Mouse (Mus musculus): ENCODE measurements at regions not wholly inside any gene's neighbourhood (a gene's known extent, or its start where the extent isn't known, plus 50 kb on each side); places are given as distances from the start of the nearest gene placed in this dataset.

DNA sequence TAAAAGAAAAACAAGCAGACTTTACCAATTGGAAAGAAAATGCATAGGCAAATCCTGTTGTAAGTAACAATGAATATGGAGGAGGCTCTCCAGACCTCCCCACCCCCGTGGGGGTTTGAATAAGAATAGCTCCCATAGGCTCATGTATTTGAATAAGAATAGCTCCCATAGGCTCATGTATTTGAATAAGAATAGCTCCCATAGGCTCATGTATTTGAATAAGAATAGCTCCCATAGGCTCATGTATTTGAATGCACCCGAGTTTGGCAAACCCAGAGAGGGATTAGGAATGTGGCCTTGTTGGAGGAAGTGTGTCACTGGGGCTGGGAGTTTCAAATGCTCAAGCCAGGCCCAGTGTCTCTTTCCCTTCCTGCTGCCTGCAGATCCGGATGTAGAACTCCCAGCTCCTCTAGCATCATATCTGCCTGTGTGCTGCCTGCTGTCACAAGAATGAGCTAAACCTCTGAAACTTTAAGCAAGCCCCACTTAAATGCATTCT lies 158.7 kb downstream of the CK137956 start:
- Histone ChIP-seq H3K9me3 (replicated peaks; ENCODE audit: low read length) (peaks cover 51% of the 10 kb centered on the region), H3K36me3 (replicated peaks in 1 of 2; ENCODE audit: control insufficient read depth in 1 of 2, insufficient read depth in 1 of 2, low read length in 1 of 2) (no peaks in the 10 kb centered on the region), H3K9ac (ENCODE audit: insufficient read depth, low read depth) (no peak overlapping the region), H3K27ac (ENCODE audit: insufficient read depth, low read depth) (no peak overlapping the region), H3K27me3 (replicated peaks) (no peaks in the 10 kb centered on the region), H3K4me2 (ENCODE audit: insufficient read depth, low read depth, poor library complexity, severe bottlenecking) (no peak overlapping the region), H3K4me1 (ENCODE audit: control insufficient read depth in 1 of 2, insufficient read depth in 2 of 2) (no peaks in the 10 kb centered on the region), H3K79me2 (replicated peaks; ENCODE audit: control insufficient read depth, extremely low read depth, insufficient read depth, poor library complexity, severe bottlenecking) (no peaks in the 10 kb centered on the region), H3K4me3 (replicated peaks in 1 of 3; ENCODE audit: low read depth in 2 of 3, low read length in 2 of 3, poor library complexity in 1 of 3) (no peak overlapping the region)
- no peak for TF ChIP-seq NRF1 (IDR thresholded peaks at IDR 0.05; ENCODE audit: low read depth, low read length)
- no peak for TF ChIP-seq TCF12 (IDR thresholded peaks at IDR 0.05; ENCODE audit: low read depth, low read length)
- no peak for TF ChIP-seq SMC3 (IDR thresholded peaks at IDR 0.05; ENCODE audit: low read depth, low read length)
- TF ChIP-seq ELF1 (IDR thresholded peaks at IDR 0.05; ENCODE audit: low read depth, low read length): no peak
- no peak for TF ChIP-seq ZKSCAN1 (IDR thresholded peaks at IDR 0.05; ENCODE audit: borderline replicate concordance, low read depth, low read length)
- no peak for TF ChIP-seq CHD1 (IDR thresholded peaks at IDR 0.05; ENCODE audit: low read depth, low read length)
- no peak for TF ChIP-seq RAD21 (IDR thresholded peaks at IDR 0.05; ENCODE audit: low read depth, low read length)
- no peak for TF ChIP-seq USF2 (conservative IDR thresholded peaks at IDR 0.05; ENCODE audit: low read depth, low read length)
- TF ChIP-seq CHD2 (IDR thresholded peaks at IDR 0.05; ENCODE audit: low read length): no peak
- no peak for TF ChIP-seq E2F4 (IDR thresholded peaks at IDR 0.05; ENCODE audit: insufficient replicate concordance, low read depth, low read length)
- no peak for TF ChIP-seq POLR2AphosphoS2 (IDR thresholded peaks at IDR 0.05; ENCODE audit: low read depth, low read length)
- DNase-seq (ENCODE audit: extremely low read depth): no peak
- in situ Hi-C loops (cut with MboI; ENCODE audit: low pct_ligation_motif_present, low pct_unique_long_range_greater_than_20kb, low sequenced_read_pairs): no loop called here
- dilution Hi-C loops (cut with MboI; ENCODE audit: extremely low pct_ligation_motif_present, extremely low pct_unique_long_range_greater_than_20kb, low sequenced_read_pairs): no loop called here

DNA sequence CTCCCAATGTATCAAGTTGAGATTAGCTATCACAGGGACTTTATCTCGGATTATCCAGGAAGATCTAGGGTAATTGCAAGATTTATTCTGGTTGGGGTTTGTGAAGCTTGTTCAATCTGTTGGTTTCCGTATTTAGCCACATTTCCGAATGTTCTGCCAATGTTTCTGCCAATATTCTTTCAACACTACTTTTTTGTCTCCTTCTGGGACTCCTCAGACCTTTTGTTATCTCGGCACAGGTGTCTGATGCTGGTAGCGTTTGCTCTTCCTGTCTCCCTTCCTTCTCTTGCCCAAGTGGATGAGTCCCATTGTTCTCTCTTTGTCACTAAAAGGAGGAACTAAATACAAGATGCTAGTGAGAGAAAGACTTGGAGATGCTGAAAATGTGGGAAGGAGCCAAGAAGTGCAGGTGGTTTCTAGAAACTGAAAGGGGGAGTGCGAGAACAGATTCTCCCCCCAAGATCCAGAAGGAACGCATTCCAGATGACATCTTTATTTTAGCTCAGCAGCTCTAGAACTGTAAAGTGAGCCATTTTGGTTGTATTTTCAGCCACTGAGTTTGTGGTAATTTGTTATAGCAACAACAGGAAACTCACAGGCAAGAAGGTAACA lies 159.7 kb downstream of the CK137956 start:
- H3K4me3 ChIP-seq (replicated peaks in 1 of 3; ENCODE audit: low read depth in 2 of 3, low read length in 2 of 3, poor library complexity in 1 of 3): no peak overlapping the region
- no peaks in the 10 kb centered on the region for H3K79me2 ChIP-seq (replicated peaks; ENCODE audit: control insufficient read depth, extremely low read depth, insufficient read depth, poor library complexity, severe bottlenecking)
- H3K27me3 ChIP-seq (replicated peaks): no peaks in the 10 kb centered on the region
- H3K36me3 ChIP-seq (replicated peaks in 1 of 2; ENCODE audit: control insufficient read depth in 1 of 2, insufficient read depth in 1 of 2, low read length in 1 of 2): no peaks in the 10 kb centered on the region
- H3K4me1 ChIP-seq (ENCODE audit: control insufficient read depth in 1 of 2, insufficient read depth in 2 of 2): no peaks in the 10 kb centered on the region
- DNase-seq (ENCODE audit: extremely low read depth): no peak
- dilution Hi-C loops (cut with MboI; ENCODE audit: extremely low pct_ligation_motif_present, extremely low pct_unique_long_range_greater_than_20kb, low sequenced_read_pairs): no loop called here
- TF ChIP-seq MAZ (IDR thresholded peaks at IDR 0.05; ENCODE audit: low read depth, low read length): no peak
- TF ChIP-seq BHLHE40 (IDR thresholded peaks at IDR 0.05; ENCODE audit: low read depth, low read length): no peak
- TF ChIP-seq ETS1 (conservative IDR thresholded peaks at IDR 0.05; ENCODE audit: low read depth, low read length): no peak
- no peak for TF ChIP-seq RCOR1 (conservative IDR thresholded peaks at IDR 0.05; ENCODE audit: low read depth, low read length)
- no peak for TF ChIP-seq MAFK (IDR thresholded peaks at IDR 0.05; ENCODE audit: insufficient replicate concordance, low read length)
- no peak for TF ChIP-seq USF2 (conservative IDR thresholded peaks at IDR 0.05; ENCODE audit: low read depth, low read length)
- no peak for TF ChIP-seq MEF2A (IDR thresholded peaks at IDR 0.05; ENCODE audit: borderline replicate concordance, low read depth, low read length)
- TF ChIP-seq E2F4 (IDR thresholded peaks at IDR 0.05; ENCODE audit: insufficient replicate concordance, low read depth, low read length): no peak
- TF ChIP-seq JUND (conservative IDR thresholded peaks at IDR 0.05; ENCODE audit: low read depth, low read length): no peak
- no peak for TF ChIP-seq ZC3H11A (IDR thresholded peaks at IDR 0.05; ENCODE audit: low read depth, low read length)
- TF ChIP-seq ELF1 (IDR thresholded peaks at IDR 0.05; ENCODE audit: low read depth, low read length): no peak
- no peak for TF ChIP-seq POLR2AphosphoS2 (IDR thresholded peaks at IDR 0.05; ENCODE audit: low read depth, low read length)
- TF ChIP-seq JUN (IDR thresholded peaks at IDR 0.05; ENCODE audit: insufficient read depth, low read depth, low read length): no peak
- no peak for TF ChIP-seq SMC3 (IDR thresholded peaks at IDR 0.05; ENCODE audit: low read depth, low read length)
- no peak for TF ChIP-seq CHD1 (IDR thresholded peaks at IDR 0.05; ENCODE audit: low read depth, low read length)
- H3K4me2 ChIP-seq (ENCODE audit: insufficient read depth, low read depth, poor library complexity, severe bottlenecking): no peak overlapping the region
- H3K9me3 ChIP-seq (replicated peaks; ENCODE audit: low read length): peaks cover 56% of the 10 kb centered on the region
- H3K9ac ChIP-seq (ENCODE audit: insufficient read depth, low read depth): no peak overlapping the region
- in situ Hi-C loops (cut with MboI; ENCODE audit: low pct_ligation_motif_present, low pct_unique_long_range_greater_than_20kb, low sequenced_read_pairs): no loop called here
- H3K27ac ChIP-seq (ENCODE audit: insufficient read depth, low read depth): no peak overlapping the region

Data from CH12.LX (cell line).